Mouse (Mus musculus) heart, adult 2 months (tissue): ENCODE measurements around the gene Bap1. TPM values are rescaled to one million over a fixed set of nuclear protein-coding genes. Genes with fewer than 3 reads are reported as not detected.

Experiments
- DNase-seq, 2 experiments: peaks; one replicate each; pipeline ENCODE4 v3.0.0; 2021
- H3K27ac ChIP-seq: fragments of 200-600 bp; 2 replicates; pipeline ENCODE4 v1.8.1; 2022
- H3K27me3 ChIP-seq: fragments of 200-500 bp; 2 replicates; pipeline ENCODE4 v1.6.1; 2012; ENCODE audit warnings: mild to moderate bottlenecking, low read length, inconsistent platforms, mixed read lengths; ENCODE audit not compliant: control insufficient read depth, insufficient read depth
- H3K36me3 ChIP-seq: fragments of 200-500 bp; 2 replicates; pipeline ENCODE4 v1.6.1; 2012; ENCODE audit warnings: low read length, inconsistent platforms; ENCODE audit not compliant: control insufficient read depth, insufficient read depth
- H3K4me1 ChIP-seq: fragments of 200-500 bp; 2 replicates; pipeline ENCODE4 v1.6.1; 2011; ENCODE audit warnings: low read length; ENCODE audit not compliant: control insufficient read depth, insufficient read depth
- H3K4me3 ChIP-seq: fragments of 200-600 bp; 2 replicates; pipeline ENCODE4 v1.8.1; 2022
- H3K79me2 ChIP-seq: fragments of 200-500 bp; replicated peaks from 2 replicates; pipeline ENCODE4 v1.6.1; 2012; ENCODE audit warnings: mild to moderate bottlenecking, inconsistent platforms, low read length, moderate library complexity, mixed read lengths; ENCODE audit not compliant: control insufficient read depth, insufficient read depth
- H3K9ac ChIP-seq: fragments of 200-500 bp; 2 replicates; pipeline ENCODE4 v1.6.1; 2012; ENCODE audit warnings: low read depth, mild to moderate bottlenecking, control low read depth, inconsistent platforms, low read length, mixed read lengths
- CTCF ChIP-seq: fragments of 200-600 bp; IDR thresholded peaks from 2 replicates; pipeline ENCODE4 v1.8.1; 2022; ENCODE audit warnings: antibody characterized with exemption, mild to moderate bottlenecking, moderate library complexity
- EP300 ChIP-seq: fragments of 200-500 bp; IDR thresholded peaks from 2 replicates; pipeline ENCODE4 v1.6.1; 2011; ENCODE audit warnings: low read depth, low read length, control low read depth; ENCODE audit not compliant: insufficient read depth
- POLR2A ChIP-seq: fragments of 200-500 bp; IDR thresholded peaks from 2 replicates; pipeline ENCODE4 v1.6.1; 2011; ENCODE audit warnings: mild to moderate bottlenecking, low read depth, low read length, control low read depth; ENCODE audit not compliant: insufficient read depth
- WGBS: fragments of 180-500 bp; shearing (Covaris S2); methylation state at CpG from one replicate; pipeline ENCODE4 v1.1.7; 2018; 5-methylcytosine and 5-hydroxymethylcytosine counted together
- intact Hi-C: fragments of 180-260 bp; cut with DNase I; formaldehyde crosslinking; loops from one replicate; pipeline ENCODE4 v1.15.1; 2025
- polyA plus RNA-seq: library from polyadenylated mRNA; depleted of rRNA; stranded (reverse); fragments of >200 nt; gene quantifications from 2 replicates; pipeline ENCODE4 v1.2.3, GENCODE M21; 2012
- total RNA-seq, 2 experiments: library from RNA; stranded (reverse); gene quantifications; 2 replicates each; pipeline ENCODE4 v1.2.3; 2021

The Bap1 gene
- total and polyA plus RNA-seq, 3 experiments, result 39.6 to 49.1 (median 43.6) TPM

GRCm38 (mm10) chr14:31214684-31215083 lies 36.6 kb upstream of the Bap1 start:
- no peak overlapping the region for H3K9ac ChIP-seq
- H3K36me3 ChIP-seq, result no peaks in the 10 kb centered on the region
- no peak overlapping the region for H3K27ac ChIP-seq
- H3K27me3 ChIP-seq, result no peaks in the 10 kb centered on the region
- intact Hi-C loops, result no loop called here
- peaks cover 7% of the 10 kb centered on the region for H3K4me1 ChIP-seq
- WGBS, result 70% methylated on average over 3 of the region's 3 CpGs
- DNase-seq, result no peak
- no peaks in the 10 kb centered on the region for H3K79me2 ChIP-seq
- no peak overlapping the region for H3K4me3 ChIP-seq
- TF ChIP-seq POLR2A (0 out of 2 replicates have a peak, but pooled peaks have one; percentile 33), EP300 (no peak)

- 0 out of 2 replicates have a peak overlapping the region, but pooled peaks have one; percentile 28 for H3K27ac ChIP-seq
- no peak overlapping the region for H3K4me3 ChIP-seq
- H3K27me3 ChIP-seq, result no peaks in the 10 kb centered on the region
- H3K79me2 ChIP-seq, result no peaks in the 10 kb centered on the region
- intact Hi-C loops, result loop anchor here (2.0 kb wide), 1 partner anchor 35 kb away; the partner anchor contains the start of genes Bap1 and Phf7
- no peaks in the 10 kb centered on the region for H3K36me3 ChIP-seq
- peak; percentile 67 for DNase-seq
- H3K9ac ChIP-seq, result peak overlapping the region; percentile 15; the same call in 1 of the 2 replicates
- WGBS, result 29% methylated on average over 15 of the region's 15 CpGs
- TF ChIP-seq EP300, result peak; percentile 95
- TF ChIP-seq POLR2A, result 0 out of 2 replicates have a peak, but pooled peaks have one; percentile 27
- TF ChIP-seq CTCF, result peak; percentile 90
- peaks cover 7% of the 10 kb centered on the region for H3K4me1 ChIP-seq
Measured at GRCm38 (mm10) chr14:31215157-31216002, 35.9 kb upstream of the Bap1 start.

DNA sequence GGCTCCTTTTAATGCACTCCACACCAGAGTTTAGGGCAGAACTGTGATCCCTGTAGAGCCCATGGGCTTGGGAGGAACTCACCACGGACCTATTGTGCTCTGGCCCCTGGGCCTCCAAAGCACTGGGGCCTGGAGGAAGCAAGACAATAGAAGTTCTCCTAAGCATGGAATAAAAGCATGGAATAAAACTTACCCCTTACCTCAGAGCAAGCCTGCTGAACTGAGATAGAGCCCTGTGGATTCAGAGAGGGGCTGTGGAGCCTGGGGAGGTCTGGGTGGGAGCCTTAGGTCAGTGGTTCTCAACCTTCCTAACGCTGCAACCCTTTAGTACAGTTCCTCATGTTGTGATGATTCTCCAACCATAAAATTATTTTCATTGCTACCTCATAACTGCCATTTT lies 34.4 kb upstream of the Bap1 start, which contains the start of gene Nisch:
Gene Nisch (minus strand): TSS at position 101 of the 400 bp plus-strand sequence.
- TF ChIP-seq POLR2A (no peak), EP300 (no peak), CTCF (no peak)
- peaks cover 7% of the 10 kb centered on the region for H3K4me1 ChIP-seq
- no peak for DNase-seq
- H3K4me3 ChIP-seq, result peak within 1 kb of the TSS; percentile 20
- intact Hi-C loops, result loop anchor here (1.0 to 2.0 kb wide), 2 partner anchors 16 to 34 kb away; partner anchors contain the start of genes Bap1 and Phf7
- H3K36me3 ChIP-seq, result no peaks in the 10 kb centered on the region
- no peaks in the 10 kb centered on the region for H3K27me3 ChIP-seq
- 72% methylated on average over 2 of the region's 2 CpGs for WGBS
- peak within 1 kb of the TSS; percentile 46 for H3K9ac ChIP-seq
- H3K27ac ChIP-seq, result peak within 1 kb of the TSS; percentile 67
- H3K79me2 ChIP-seq, result no peaks in the 10 kb centered on the region

GRCm38 (mm10) chr14:31217666-31218065 lies 33.6 kb upstream of the Bap1 start, which contains the start of gene Sema3g:
Gene Sema3g, plus strand, starts transcription at chr14:31217860.
- DNase-seq, result peak; percentile 63 to 73
- peak within 1 kb of the TSS; percentile 20 for H3K4me3 ChIP-seq
- peak within 1 kb of the TSS; percentile 67 for H3K27ac ChIP-seq
- H3K4me1 ChIP-seq, result peaks cover 7% of the 10 kb centered on the region
- H3K9ac ChIP-seq, result peak within 1 kb of the TSS; percentile 46
- H3K79me2 ChIP-seq, result no peaks in the 10 kb centered on the region
- intact Hi-C loops, result loop anchor here (1.0 to 2.0 kb wide), 2 partner anchors 16 to 33 kb away; partner anchors contain the start of genes Bap1 and Phf7
- 9% methylated on average over 11 of the region's 11 CpGs for WGBS
- H3K27me3 ChIP-seq, result no peaks in the 10 kb centered on the region
- no peaks in the 10 kb centered on the region for H3K36me3 ChIP-seq
- peak; percentile 85 for TF ChIP-seq CTCF
- peak; percentile 73 for TF ChIP-seq POLR2A
- peak; percentile 53; the same call in 1 of the 2 replicates for TF ChIP-seq EP300

DNA sequence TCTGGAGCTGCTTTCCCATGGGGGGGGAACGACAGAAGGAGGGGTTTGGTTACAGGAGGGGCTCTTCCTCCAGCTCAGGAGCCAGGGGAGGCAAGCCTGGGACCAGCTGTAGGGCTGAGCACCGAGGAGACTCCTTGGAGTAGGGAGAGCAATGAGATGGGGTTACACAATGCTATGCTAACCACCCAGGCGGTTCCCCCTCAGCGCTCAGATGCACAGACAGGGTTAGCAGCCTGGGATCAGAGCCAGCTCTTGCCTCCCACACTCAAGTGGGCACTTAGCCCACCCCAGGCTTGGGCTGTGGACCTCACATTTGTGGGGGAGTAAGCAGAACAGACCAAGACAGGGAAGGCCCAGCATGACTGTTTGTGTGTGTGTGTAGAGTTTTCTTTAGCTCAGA lies 24.3 kb upstream of the Bap1 start:
- Histone ChIP-seq H3K4me1 (peaks cover 16% of the 10 kb centered on the region), H3K27me3 (no peaks in the 10 kb centered on the region), H3K9ac (no peak overlapping the region), H3K27ac (no peak overlapping the region), H3K79me2 (no peaks in the 10 kb centered on the region), H3K4me3 (no peak overlapping the region), H3K36me3 (no peaks in the 10 kb centered on the region)
- TF ChIP-seq POLR2A, result no peak
- no peak for TF ChIP-seq CTCF
- TF ChIP-seq EP300, result no peak
- DNase-seq, result peak; percentile 47 to 56
- 40% methylated on average over 4 of the region's 4 CpGs for WGBS
- intact Hi-C loops, result no loop called here
